Mouse (Mus musculus) intestine, postnatal 0 days (tissue): ENCODE measurements around the gene Fam196b. TPM values are rescaled to one million over a fixed set of nuclear protein-coding genes. Genes with fewer than 3 reads are reported as not detected.

ENCODE experiments used
- ATAC-seq: fragments of 200-750 bp; cut with Nextera tagmentation; 2 replicates; pipeline ENCODE4 v1.8.0; 2017; ENCODE audit warnings: mild to moderate bottlenecking, moderate TSS enrichment, moderate library complexity
- H3K27ac ChIP-seq: fragments of 300-500 bp; sonication (generic); 2 replicates; pipeline ENCODE4 v1.5.1; 2014; ENCODE audit warnings: mild to moderate bottlenecking, low read depth, low read length, moderate library complexity
- H3K27me3 ChIP-seq: fragments of 300-500 bp; sonication (generic); replicated peaks from 2 replicates; pipeline ENCODE4 v1.6.1; 2014; ENCODE audit warnings: low read length, mixed read lengths; ENCODE audit not compliant: control insufficient read depth, insufficient read depth
- H3K36me3 ChIP-seq: fragments of 300-500 bp; sonication (generic); 2 replicates; pipeline ENCODE4 v1.6.1; 2014; ENCODE audit warnings: mild to moderate bottlenecking, moderate library complexity; ENCODE audit not compliant: control insufficient read depth, insufficient read depth
- H3K4me1 ChIP-seq: fragments of 300-500 bp; sonication (generic); replicated peaks from 2 replicates; pipeline ENCODE4 v1.6.1; 2014; ENCODE audit warnings: antibody characterized with exemption, low read length, mixed read lengths; ENCODE audit not compliant: control insufficient read depth, insufficient read depth
- H3K4me2 ChIP-seq: fragments of 300-500 bp; sonication (generic); replicated peaks from 2 replicates; pipeline ENCODE4 v1.6.1; 2014; ENCODE audit warnings: low read depth, mild to moderate bottlenecking, moderate library complexity
- H3K4me3 ChIP-seq: fragments of 300-500 bp; sonication (generic); 2 replicates; pipeline ENCODE4 v1.5.1; 2014; ENCODE audit warnings: low read depth, low read length
- H3K9ac ChIP-seq: fragments of 300-500 bp; sonication (generic); 2 replicates; pipeline ENCODE4 v1.6.1; 2014; ENCODE audit warnings: mild to moderate bottlenecking, low read depth, low read length
- H3K9me3 ChIP-seq: fragments of 300-500 bp; sonication (generic); 2 replicates; pipeline ENCODE4 v1.6.1; 2016; ENCODE audit warnings: mixed run types; ENCODE audit not compliant: control insufficient read depth
- CTCF ChIP-seq: sonication (generic); IDR thresholded peaks from 2 replicates; pipeline ENCODE4 v1.5.1; 2016; ENCODE audit warnings: low read depth, mild to moderate bottlenecking, control low read depth, antibody characterized with exemption, moderate library complexity
- WGBS: fragments of 180-500 bp; shearing (Covaris S2); extraction: QIAGEN DNeasy Blood & Tissue Kit; methylation state at CpG from one replicate; pipeline ENCODE4 v1.1.7; 2014; 5-methylcytosine and 5-hydroxymethylcytosine counted together
- polyA plus RNA-seq: library from polyadenylated mRNA; unstranded; fragments of >200 nt; fragmentation: Nextera tagmentation; extraction: Ambion mirVana; gene quantifications from 2 replicates; pipeline ENCODE4 v1.2.1, GENCODE M21; 2015

Fam196b gene
- polyA plus RNA-seq, 1 experiment from 2014 or later: 0.07 TPM

- no peak overlapping the region for H3K4me3 ChIP-seq
- no peak overlapping the region for H3K27ac ChIP-seq
- ATAC-seq: no peak
- 82% methylated on average over 1 of the region's 1 CpGs for WGBS
- H3K27me3 ChIP-seq: no peaks in the 10 kb centered on the region
- H3K4me2 ChIP-seq: no peak overlapping the region
- H3K4me1 ChIP-seq: no peaks in the 10 kb centered on the region
- no peaks in the 10 kb centered on the region for H3K9me3 ChIP-seq
- H3K36me3 ChIP-seq: no peaks in the 10 kb centered on the region
- no peak for TF ChIP-seq CTCF
- H3K9ac ChIP-seq: no peak overlapping the region
These were observed 4.7 kb downstream of the Fam196b start for GRCm38 (mm10) chr11:34319282-34319681.

GRCm38 (mm10) chr11:34323664-34324063, 9.0 kb downstream of the Fam196b start:
- Histone ChIP-seq H3K9ac (no peak overlapping the region), H3K4me2 (no peak overlapping the region), H3K9me3 (no peaks in the 10 kb centered on the region), H3K36me3 (no peaks in the 10 kb centered on the region), H3K27me3 (no peaks in the 10 kb centered on the region), H3K4me3 (no peak overlapping the region), H3K27ac (no peak overlapping the region), H3K4me1 (no peaks in the 10 kb centered on the region)
- no peak for TF ChIP-seq CTCF
- ATAC-seq: no peak
- 76% methylated on average over 8 of the region's 8 CpGs for WGBS

GRCm38 (mm10) chr11:34332344-34333031, 17.9 kb downstream of the Fam196b start:
- H3K4me1 ChIP-seq: no peaks in the 10 kb centered on the region
- H3K36me3 ChIP-seq: no peaks in the 10 kb centered on the region
- no peak for TF ChIP-seq CTCF
- no peaks in the 10 kb centered on the region for H3K9me3 ChIP-seq
- no peak overlapping the region for H3K4me3 ChIP-seq
- no peak overlapping the region for H3K9ac ChIP-seq
- 60% methylated on average over 7 of the region's 7 CpGs for WGBS
- no peak for ATAC-seq
- H3K4me2 ChIP-seq: no peak overlapping the region
- no peaks in the 10 kb centered on the region for H3K27me3 ChIP-seq
- no peak overlapping the region for H3K27ac ChIP-seq

GRCm38 (mm10) chr11:34337907-34338306, 23.3 kb downstream of the Fam196b start:
- peak; percentile 37 for TF ChIP-seq CTCF
- Histone ChIP-seq H3K9ac (no peak overlapping the region), H3K27me3 (no peaks in the 10 kb centered on the region), H3K27ac (no peak overlapping the region), H3K4me3 (no peak overlapping the region), H3K4me2 (no peak overlapping the region), H3K9me3 (no peaks in the 10 kb centered on the region), H3K4me1 (no peaks in the 10 kb centered on the region), H3K36me3 (no peaks in the 10 kb centered on the region)
- 54% methylated on average over 1 of the region's 1 CpGs for WGBS
- ATAC-seq: no peak

GRCm38 (mm10) chr11:34339693-34340092, 25.1 kb downstream of the Fam196b start:
- no peaks in the 10 kb centered on the region for H3K4me1 ChIP-seq
- 81% methylated on average over 5 of the region's 5 CpGs for WGBS
- H3K4me3 ChIP-seq: no peak overlapping the region
- H3K36me3 ChIP-seq: no peaks in the 10 kb centered on the region
- no peak overlapping the region for H3K4me2 ChIP-seq
- TF ChIP-seq CTCF: no peak
- H3K27ac ChIP-seq: no peak overlapping the region
- ATAC-seq: no peak
- H3K9me3 ChIP-seq: no peaks in the 10 kb centered on the region
- no peak overlapping the region for H3K9ac ChIP-seq
- no peaks in the 10 kb centered on the region for H3K27me3 ChIP-seq

GRCm38 (mm10) chr11:34343742-34344307, 29.2 kb downstream of the Fam196b start:
- no peak for TF ChIP-seq CTCF
- no peaks in the 10 kb centered on the region for H3K9me3 ChIP-seq
- no peak overlapping the region for H3K4me2 ChIP-seq
- no peak for ATAC-seq
- H3K27ac ChIP-seq: no peak overlapping the region
- no peak overlapping the region for H3K4me3 ChIP-seq
- H3K36me3 ChIP-seq: no peaks in the 10 kb centered on the region
- H3K9ac ChIP-seq: no peak overlapping the region
- no peaks in the 10 kb centered on the region for H3K4me1 ChIP-seq
- WGBS: 72% methylated on average over 4 of the region's 4 CpGs
- no peaks in the 10 kb centered on the region for H3K27me3 ChIP-seq
